Mouse (Mus musculus): Measurements from ENCODE around the gene Ttf1. TPM values are rescaled to one million over a fixed set of nuclear protein-coding genes. Genes with fewer than 3 reads are reported as not detected.

The Ttf1 gene
- polyA plus RNA-seq, 1 experiment from 2014 or later = 11.6 TPM

DNA sequence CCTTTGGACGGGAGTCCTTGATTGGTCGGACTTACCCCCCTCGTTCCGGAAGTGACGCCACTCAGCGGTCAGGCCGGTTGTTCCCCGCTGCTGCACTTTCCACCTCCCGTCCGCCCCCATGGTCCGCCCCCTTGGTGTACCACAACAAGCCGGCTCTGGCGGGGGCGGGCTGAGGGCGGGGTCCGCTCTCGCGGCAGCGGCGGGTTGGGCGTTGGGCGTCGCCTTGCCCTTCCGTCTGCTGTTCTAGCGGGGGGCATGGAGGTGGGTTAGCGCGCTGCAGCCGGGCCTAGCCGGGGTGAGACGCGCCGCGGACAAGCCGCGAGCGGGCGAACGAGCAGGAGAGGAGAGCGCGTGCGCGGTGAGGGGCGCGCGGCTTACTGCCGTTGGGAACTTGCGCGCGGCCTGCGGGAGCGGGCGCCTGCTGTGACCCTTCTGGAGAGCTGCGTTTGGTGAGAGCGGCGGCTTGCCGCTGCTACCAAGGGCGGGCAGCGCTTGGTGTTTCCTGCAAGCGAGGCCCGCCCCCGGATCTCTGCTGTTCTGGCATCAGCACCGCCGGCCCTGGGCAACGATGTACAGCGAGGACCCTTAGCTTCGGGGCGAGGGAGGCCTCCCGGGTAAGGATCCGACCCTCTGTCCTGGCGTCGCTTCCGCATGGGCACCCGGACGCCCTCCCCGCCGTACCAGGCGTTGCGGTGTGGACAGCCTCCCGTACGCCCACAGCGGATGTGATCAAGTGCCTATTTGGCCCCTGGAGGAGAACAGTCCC, 65.1 kb downstream of the Ttf1 start:
- under 1% methylated on average over 74 of the region's 81 CpGs for WGBS
- peak overlapping the region; percentile 93 for H3K27ac ChIP-seq (ENCODE audit: low read depth, low read length)
- peak; percentile 99 for ATAC-seq (ENCODE audit: low FRiP score)

DNA sequence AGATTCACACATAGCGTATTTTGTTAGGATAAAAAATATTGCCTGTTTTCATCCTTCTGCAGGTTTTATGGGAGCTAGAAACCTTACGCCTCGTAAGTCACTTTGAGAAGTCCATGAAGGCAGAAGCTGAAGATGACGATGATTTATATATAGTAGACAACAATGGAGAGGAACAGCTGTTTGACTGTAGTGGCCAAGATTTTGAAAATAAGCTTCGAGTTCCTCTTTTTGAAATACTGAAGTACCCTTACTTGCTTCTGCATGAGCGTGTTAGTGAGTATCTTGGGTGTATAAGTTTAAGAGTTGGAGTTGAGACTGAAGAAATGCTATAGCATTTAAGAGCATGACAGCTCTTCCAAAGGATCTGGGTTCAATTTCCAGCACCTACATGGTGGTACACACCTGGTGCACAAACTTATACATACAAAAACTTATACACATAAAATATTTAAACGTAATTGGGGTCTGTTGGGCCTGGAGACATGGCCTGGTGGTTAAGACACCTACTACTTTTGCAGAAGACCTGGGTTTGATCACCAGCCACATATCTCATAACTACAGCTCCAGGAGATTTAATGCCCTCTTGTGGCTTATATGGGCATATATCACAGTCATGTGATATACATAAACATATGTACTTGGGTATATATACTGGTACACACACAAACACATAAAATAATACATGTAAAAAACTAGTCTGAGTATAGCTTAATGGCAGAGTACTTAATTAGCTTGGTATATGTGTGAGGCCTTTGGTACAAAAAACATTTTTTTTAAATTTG, 70.2 kb downstream of the Ttf1 start:
- peaks cover 3% of the 10 kb centered on the region; the same call in 1 of the 2 replicates for H3K36me3 ChIP-seq (ENCODE audit: control insufficient read depth, insufficient read depth, low read length)
- 93% methylated on average over 7 of the region's 7 CpGs for WGBS
- H3K27ac ChIP-seq (ENCODE audit: low read depth, low read length) = no peak overlapping the region
- H3K9me3 ChIP-seq (ENCODE audit: control insufficient read depth, low read length) = no peaks in the 10 kb centered on the region
- H3K27me3 ChIP-seq (ENCODE audit: control insufficient read depth, insufficient read depth, low read length) = no peaks in the 10 kb centered on the region
- no peak overlapping the region for H3K4me2 ChIP-seq (replicated peaks; ENCODE audit: low read depth, low read length)
- ATAC-seq (ENCODE audit: low FRiP score) (no peak), DNase-seq (ENCODE audit: low spot score) (no peak)
- no peak overlapping the region for H3K4me3 ChIP-seq (ENCODE audit: low read depth, low read length)
- no peaks in the 10 kb centered on the region for H3K4me1 ChIP-seq (replicated peaks; ENCODE audit: control insufficient read depth, insufficient read depth, low read length)
- no peak overlapping the region for H3K9ac ChIP-seq (ENCODE audit: low read depth, low read length)

More for the DNA sequence above, 65.1 kb downstream of the Ttf1 start:
- peak; percentile 99 for DNase-seq (ENCODE audit: low spot score)
- Histone ChIP-seq H3K4me1 (replicated peaks; ENCODE audit: control insufficient read depth, insufficient read depth, low read length) (no peaks in the 10 kb centered on the region), H3K9ac (ENCODE audit: low read depth, low read length) (peak overlapping the region; percentile 85), H3K4me2 (replicated peaks; ENCODE audit: low read depth, low read length) (peak overlapping the region; percentile 77), H3K36me3 (ENCODE audit: control insufficient read depth, insufficient read depth, low read length) (no peaks in the 10 kb centered on the region), H3K9me3 (ENCODE audit: control insufficient read depth, low read length) (no peaks in the 10 kb centered on the region), H3K4me3 (ENCODE audit: low read depth, low read length) (peak overlapping the region; percentile 78), H3K27me3 (ENCODE audit: control insufficient read depth, insufficient read depth, low read length) (no peaks in the 10 kb centered on the region)

GRCm38 (mm10) chr2:29135161-29135560, 75.1 kb downstream of the Ttf1 start:
- no peak for ATAC-seq (ENCODE audit: low FRiP score)
- no peaks in the 10 kb centered on the region for H3K4me1 ChIP-seq (replicated peaks; ENCODE audit: control insufficient read depth, insufficient read depth, low read length)
- DNase-seq (ENCODE audit: low spot score) = no peak
- no peak overlapping the region for H3K9ac ChIP-seq (ENCODE audit: low read depth, low read length)
- no peaks in the 10 kb centered on the region for H3K9me3 ChIP-seq (ENCODE audit: control insufficient read depth, low read length)
- H3K4me3 ChIP-seq (ENCODE audit: low read depth, low read length) = no peak overlapping the region
- no peaks in the 10 kb centered on the region for H3K27me3 ChIP-seq (ENCODE audit: control insufficient read depth, insufficient read depth, low read length)
- H3K4me2 ChIP-seq (replicated peaks; ENCODE audit: low read depth, low read length) = no peak overlapping the region
- peaks cover 3% of the 10 kb centered on the region for H3K36me3 ChIP-seq (ENCODE audit: control insufficient read depth, insufficient read depth, low read length)
- no peak overlapping the region for H3K27ac ChIP-seq (ENCODE audit: low read depth, low read length)

Other genes with a start within 250 kb of the Ttf1 start
- gene Gtf3c4, start 219.9 kb upstream of the Ttf1 start, polyA plus RNA-seq (2014; fragmentation: Nextera tagmentation; extraction: Ambion mirVana) = 29.5 and 33.3 TPM in 2 replicates
- 18.5 and 19.8 TPM in 2 replicates for gene Ddx31, start 219.9 kb upstream of the Ttf1 start, polyA plus RNA-seq (2014; fragmentation: Nextera tagmentation; extraction: Ambion mirVana)
- 9.4 and 9.9 TPM in 2 replicates for gene Barhl1, start 143.6 kb upstream of the Ttf1 start, polyA plus RNA-seq (2014; fragmentation: Nextera tagmentation; extraction: Ambion mirVana)
- 0.51 and 0.75 TPM in 2 replicates for gene Cfap77, start 5.2 kb upstream of the Ttf1 start, polyA plus RNA-seq (2014; fragmentation: Nextera tagmentation; extraction: Ambion mirVana)
- gene Setx, start 63.9 kb downstream of the Ttf1 start, polyA plus RNA-seq (2014; fragmentation: Nextera tagmentation; extraction: Ambion mirVana) = 12.6 and 21.8 TPM in 2 replicates
- 2.7 and 2.8 TPM in 2 replicates for gene Ntng2, start 192.7 kb downstream of the Ttf1 start, polyA plus RNA-seq (2014; fragmentation: Nextera tagmentation; extraction: Ambion mirVana)

Measured in hindbrain, embryonic 11.5 days (tissue).